Mouse (Mus musculus) E14TG2a.4 (cell line): ENCODE results near the gene Eif4a1.

ENCODE experiments used
- CTCF ChIP-seq: conservative IDR thresholded peaks from 2 replicates; pipeline ENCODE4 v1.5.1; 2014; ENCODE audit warnings: low read length
- NANOG ChIP-seq: IDR thresholded peaks from 2 replicates; pipeline ENCODE4 v1.6.1; 2014; ENCODE audit warnings: borderline replicate concordance, low read length, mixed read lengths
- POU5F1 ChIP-seq: IDR thresholded peaks from 2 replicates; pipeline ENCODE4 v1.6.1; 2014; ENCODE audit warnings: low read length, borderline replicate concordance

- no peak for TF ChIP-seq CTCF
- TF ChIP-seq POU5F1 = no peak
- no peak for TF ChIP-seq NANOG
These were observed 9.3 kb upstream of the Eif4a1 start, which contains the start of gene Senp3 for GRCm38 (mm10) chr11:69681314-69682208.
